Mouse (Mus musculus) midbrain, embryonic 14.5 days (tissue): ENCODE measurements around the gene Casc1. TPM values are rescaled to one million over a fixed set of nuclear protein-coding genes. Genes with fewer than 3 reads are reported as not detected.
"Not testable (repeated sequence)": the region's sequence is repeated elsewhere in the genome, so short reads cannot be mapped to it uniquely, and the experiment has no call there.

Source experiments
- ATAC-seq: fragments of 200-750 bp; cut with Nextera tagmentation; 2 replicates; pipeline ENCODE4 v1.8.0; 2017; ENCODE audit warnings: moderate number of reproducible peaks, moderate library complexity; ENCODE audit not compliant: low FRiP score, low TSS enrichment
- DNase-seq: peaks from one replicate; pipeline ENCODE4 v3.0.0-alpha.2; 2015
- H3K27ac ChIP-seq: fragments of 300-500 bp; sonication (generic); replicated peaks from 2 replicates; pipeline ENCODE4 v1.5.1; 2014; ENCODE audit warnings: mild to moderate bottlenecking, low read depth, low read length, moderate library complexity
- H3K27me3 ChIP-seq: fragments of 300-500 bp; sonication (generic); 2 replicates; pipeline ENCODE4 v1.6.1; 2014; ENCODE audit warnings: low read length, control low read depth, mixed read lengths; ENCODE audit not compliant: control insufficient read depth, insufficient read depth
- H3K36me3 ChIP-seq: fragments of 300-500 bp; sonication (generic); 2 replicates; pipeline ENCODE4 v1.6.1; 2014; ENCODE audit warnings: low read length, control low read depth; ENCODE audit not compliant: control insufficient read depth, insufficient read depth
- H3K4me1 ChIP-seq: fragments of 300-500 bp; sonication (generic); 2 replicates; pipeline ENCODE4 v1.6.1; 2014; ENCODE audit warnings: mild to moderate bottlenecking, antibody characterized with exemption, low read length, control low read depth; ENCODE audit not compliant: control insufficient read depth, insufficient read depth
- H3K4me2 ChIP-seq: fragments of 300-500 bp; sonication (generic); 2 replicates; pipeline ENCODE4 v1.6.1; 2014; ENCODE audit warnings: mild to moderate bottlenecking, low read length, moderate library complexity
- H3K4me3 ChIP-seq: fragments of 300-500 bp; sonication (generic); replicated peaks from 2 replicates; pipeline ENCODE4 v1.5.1; 2014; ENCODE audit warnings: low read depth, low read length
- H3K9ac ChIP-seq: fragments of 300-500 bp; sonication (generic); replicated peaks from 2 replicates; pipeline ENCODE4 v1.6.1; 2014; ENCODE audit warnings: mild to moderate bottlenecking, low read length, moderate library complexity
- H3K9me3 ChIP-seq: fragments of 300-500 bp; sonication (generic); 2 replicates; pipeline ENCODE4 v1.6.1; 2016; ENCODE audit warnings: low read length, control low read depth, mixed read lengths; ENCODE audit not compliant: control insufficient read depth
- WGBS: fragments of 180-500 bp; shearing (Covaris S2); extraction: QIAGEN DNeasy Blood & Tissue Kit; methylation state at CpG from one replicate; pipeline ENCODE4 v1.1.7; 2014; 5-methylcytosine and 5-hydroxymethylcytosine counted together
- polyA plus RNA-seq: library from polyadenylated mRNA; unstranded; fragments of >200 nt; fragmentation: Nextera tagmentation; extraction: Ambion mirVana; gene quantifications from 2 replicates; pipeline ENCODE4 v1.2.1, GENCODE M21; 2014

The Casc1 gene
- polyA plus RNA-seq, 1 experiment from 2014 or later = 0.46 TPM

DNA sequence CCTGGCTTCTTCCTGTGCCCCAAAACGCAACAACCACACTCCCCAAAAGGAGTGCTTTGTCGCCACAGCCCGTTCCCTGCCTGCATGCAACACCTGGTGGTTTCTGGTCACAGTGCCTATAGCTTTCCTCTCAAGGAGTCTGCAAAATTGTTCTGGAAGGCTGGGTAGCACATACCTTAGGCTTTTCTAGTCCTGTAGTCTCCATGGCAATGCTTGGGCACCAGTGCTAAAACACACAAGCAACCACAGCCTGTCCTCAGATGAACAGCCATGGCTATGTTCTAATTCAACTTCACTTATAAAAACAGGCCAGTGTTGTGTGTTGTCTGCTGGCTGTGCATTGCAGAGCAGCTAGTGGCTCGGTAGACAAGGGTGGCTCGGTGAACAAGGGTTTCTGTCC is 74.0 kb downstream of the Casc1 start:
- H3K9me3 ChIP-seq = no peaks in the 10 kb centered on the region
- no peak overlapping the region for H3K27ac ChIP-seq
- ATAC-seq = no peak
- H3K4me3 ChIP-seq = no peak overlapping the region
- H3K27me3 ChIP-seq = no peaks in the 10 kb centered on the region
- no peak overlapping the region for H3K9ac ChIP-seq
- 93% methylated on average over 5 of the region's 5 CpGs for WGBS
- no peak overlapping the region for H3K4me2 ChIP-seq
- DNase-seq = no peak
- H3K4me1 ChIP-seq = no peaks in the 10 kb centered on the region
- H3K36me3 ChIP-seq = no peaks in the 10 kb centered on the region

DNA sequence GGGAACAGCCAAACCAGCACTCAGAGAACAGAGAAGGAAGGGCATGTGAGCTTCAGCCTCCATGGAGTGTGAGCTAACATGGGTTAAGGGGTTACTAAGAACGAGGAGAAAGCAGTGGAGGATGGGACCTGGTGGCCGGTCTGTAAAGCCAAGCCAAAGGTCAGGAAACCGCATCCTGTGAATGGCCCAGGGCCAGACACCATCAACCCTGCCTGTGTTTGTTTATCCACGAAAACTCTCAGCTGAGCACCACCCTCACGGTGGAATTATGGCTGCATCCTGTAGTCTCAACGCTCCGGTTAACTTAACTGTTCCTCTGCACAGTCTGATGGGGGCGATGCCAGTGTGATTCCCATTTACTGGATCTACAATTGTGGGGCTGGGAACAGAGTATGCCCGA is 75.0 kb downstream of the Casc1 start:
- no peak overlapping the region for H3K9ac ChIP-seq
- DNase-seq (no peak), ATAC-seq (no peak)
- H3K4me1 ChIP-seq = no peaks in the 10 kb centered on the region
- H3K4me3 ChIP-seq = no peak overlapping the region
- H3K4me2 ChIP-seq = no peak overlapping the region
- WGBS = 88% methylated on average over 9 of the region's 9 CpGs
- no peaks in the 10 kb centered on the region for H3K27me3 ChIP-seq
- H3K9me3 ChIP-seq = no peaks in the 10 kb centered on the region
- no peak overlapping the region for H3K27ac ChIP-seq
- no peaks in the 10 kb centered on the region for H3K36me3 ChIP-seq

DNA sequence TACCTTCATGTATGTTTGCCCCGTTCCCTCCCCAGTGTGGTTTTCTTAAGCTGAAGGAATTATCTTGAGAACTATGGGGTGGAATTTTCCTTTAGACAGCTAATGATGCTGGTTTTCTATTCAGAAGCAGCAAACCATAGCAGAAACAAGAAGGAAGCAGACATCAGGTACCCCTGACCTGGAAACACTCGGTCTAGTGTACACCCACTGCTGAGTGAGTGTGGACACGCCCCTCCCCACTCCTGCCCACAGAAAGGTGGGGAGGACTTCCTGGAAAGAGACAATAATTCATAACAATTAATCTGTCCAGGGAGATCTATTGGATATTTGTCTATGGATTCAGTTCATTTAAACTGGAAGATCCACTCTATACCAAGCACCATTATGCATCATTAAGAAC is 75.5 kb downstream of the Casc1 start:
- whole genome bisulfite sequencing = 76% methylated on average over 3 of the region's 3 CpGs
- DNase-seq = no peak
- Histone ChIP-seq H3K4me1 (no peaks in the 10 kb centered on the region), H3K9me3 (no peaks in the 10 kb centered on the region), H3K4me3 (no peak overlapping the region), H3K4me2 (no peak overlapping the region), H3K36me3 (no peaks in the 10 kb centered on the region), H3K27me3 (no peaks in the 10 kb centered on the region), H3K9ac (no peak overlapping the region), H3K27ac (no peak overlapping the region)
- no peak for ATAC-seq

DNA sequence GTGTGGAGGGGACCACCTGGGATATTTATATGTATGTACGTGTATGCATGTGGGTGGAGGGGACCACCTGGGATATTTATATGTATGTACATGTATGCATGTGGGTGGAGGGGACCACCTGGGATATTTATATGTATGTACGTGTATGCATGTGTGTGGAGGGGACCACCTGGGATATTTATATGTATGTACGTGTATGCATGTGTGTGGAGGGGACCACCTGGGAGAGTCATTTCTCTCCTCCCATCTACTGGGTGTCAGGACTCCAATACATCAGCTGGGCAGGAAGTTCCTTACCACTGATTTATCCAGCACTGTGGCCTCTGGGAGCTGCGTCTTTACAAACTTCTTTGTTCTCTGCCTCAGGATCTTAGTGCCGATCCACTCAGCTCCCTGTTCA is 77.8 kb downstream of the Casc1 start:
- H3K4me3 ChIP-seq, H3K36me3 ChIP-seq, H3K27me3 ChIP-seq, H3K9ac ChIP-seq, H3K9me3 ChIP-seq, H3K4me1 ChIP-seq, H3K4me2 ChIP-seq, DNase-seq, H3K27ac ChIP-seq, ATAC-seq: not testable (repeated sequence)
- 84% methylated on average over 5 of the region's 5 CpGs for WGBS

DNA sequence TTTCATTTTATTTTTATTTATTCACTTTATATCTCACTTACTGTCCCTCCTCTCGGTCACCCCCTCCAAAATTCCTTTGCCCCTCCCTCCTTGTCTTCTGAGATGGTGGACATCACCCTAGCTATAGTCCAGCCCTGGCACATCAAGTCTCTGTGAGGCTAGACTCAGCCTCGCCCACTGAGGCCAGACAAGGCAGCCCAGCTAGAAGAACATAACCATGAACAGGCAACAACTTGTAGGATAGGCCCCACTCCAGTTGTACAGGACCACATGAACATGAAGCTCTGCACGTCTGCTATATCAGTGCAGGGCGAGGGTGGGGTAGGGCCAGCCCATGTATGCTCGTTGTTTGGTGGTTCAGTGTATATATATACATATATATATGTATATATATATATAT is 78.8 kb downstream of the Casc1 start:
- 88% methylated on average over 5 of the region's 5 CpGs for WGBS
- no peaks in the 10 kb centered on the region for H3K9me3 ChIP-seq

DNA sequence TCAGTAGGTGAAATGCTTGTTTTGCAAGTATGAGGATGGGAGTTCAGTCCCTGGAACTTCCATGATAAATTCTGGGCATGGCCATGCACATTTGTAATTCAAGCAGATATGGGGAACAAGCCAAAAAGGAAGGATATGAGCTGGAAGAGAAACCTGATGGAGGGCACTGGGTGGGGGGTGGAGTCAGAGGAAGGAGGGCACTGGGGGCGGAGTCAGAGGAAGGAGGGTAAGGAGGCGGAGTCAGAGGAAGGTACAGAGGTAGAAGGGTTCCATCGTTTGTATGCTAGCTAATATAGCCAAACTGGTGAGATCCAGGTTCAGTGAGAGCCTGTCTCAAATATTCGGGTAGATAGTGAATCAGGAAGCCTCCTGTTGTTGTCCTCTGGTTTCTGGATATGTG is 81.2 kb downstream of the Casc1 start:
- H3K27ac ChIP-seq = no peak overlapping the region
- H3K9me3 ChIP-seq = no peaks in the 10 kb centered on the region
- H3K27me3 ChIP-seq = no peaks in the 10 kb centered on the region
- H3K4me2 ChIP-seq = no peak overlapping the region
- DNase-seq (no peak), ATAC-seq (no peak)
- 73% methylated on average over 4 of the region's 4 CpGs for WGBS
- no peaks in the 10 kb centered on the region for H3K4me1 ChIP-seq
- H3K4me3 ChIP-seq = no peak overlapping the region
- H3K9ac ChIP-seq = no peak overlapping the region
- H3K36me3 ChIP-seq = no peaks in the 10 kb centered on the region

More for the DNA sequence above, 78.8 kb downstream of the Casc1 start:
- Histone ChIP-seq H3K9ac (no peak overlapping the region), H3K27me3 (no peaks in the 10 kb centered on the region), H3K27ac (no peak overlapping the region), H3K4me2 (no peak overlapping the region), H3K4me3 (no peak overlapping the region), H3K36me3 (no peaks in the 10 kb centered on the region), H3K4me1 (no peaks in the 10 kb centered on the region)
- DNase-seq (no peak), ATAC-seq (no peak)

DNA sequence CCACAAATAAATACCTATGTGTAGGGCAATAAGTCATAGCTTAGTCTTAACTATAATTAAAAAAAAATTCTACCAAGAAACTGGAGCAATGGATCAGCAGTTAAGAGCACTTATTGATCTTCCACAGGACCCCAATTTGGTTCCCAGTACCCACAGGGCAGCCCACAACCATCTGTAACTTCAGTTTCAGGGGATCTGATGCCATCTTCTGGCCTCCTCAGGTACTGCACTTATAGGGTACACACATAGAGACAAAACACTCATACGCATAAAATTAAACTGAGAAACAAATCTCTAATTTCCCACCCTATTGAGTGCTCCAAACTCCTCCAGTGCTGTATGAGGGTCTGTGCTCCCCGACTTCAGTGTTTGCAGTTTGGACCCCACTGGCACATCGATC is 83.2 kb downstream of the Casc1 start:
- no peak overlapping the region for H3K4me2 ChIP-seq
- H3K36me3 ChIP-seq = no peaks in the 10 kb centered on the region
- 98% methylated on average over 3 of the region's 3 CpGs for WGBS

DNA sequence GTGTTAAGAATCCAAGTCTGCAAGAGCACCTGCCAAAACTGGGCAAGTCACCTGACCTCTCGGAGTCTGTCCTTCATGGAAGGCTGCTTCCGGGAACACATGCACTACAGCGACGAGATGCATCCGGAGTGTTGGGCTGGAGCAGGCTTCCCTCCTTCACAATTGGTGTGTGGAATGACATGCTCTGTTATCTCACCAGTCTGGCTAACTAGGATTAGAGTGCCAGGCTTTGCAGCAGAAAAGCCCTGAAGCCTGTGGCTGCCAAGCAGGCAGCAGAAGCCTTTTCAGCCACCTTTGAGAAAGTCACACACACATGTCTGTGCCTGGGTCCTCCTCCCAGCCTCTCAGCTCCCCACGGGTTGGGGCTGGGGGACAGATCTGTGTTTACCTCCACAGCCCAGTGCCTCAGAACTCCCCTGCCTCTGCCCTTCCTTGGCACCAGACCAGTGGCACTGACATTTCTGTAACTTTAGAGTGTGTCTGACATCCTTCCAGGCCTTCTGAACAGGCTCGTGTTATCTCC is 85.2 kb downstream of the Casc1 start:
- WGBS = 59% methylated on average over 7 of the region's 7 CpGs
- no peaks in the 10 kb centered on the region for H3K9me3 ChIP-seq
- H3K9ac ChIP-seq = no peak overlapping the region
- H3K4me3 ChIP-seq = no peak overlapping the region
- no peaks in the 10 kb centered on the region for H3K36me3 ChIP-seq
- no peak overlapping the region for H3K27ac ChIP-seq
- ATAC-seq (no peak), DNase-seq (peak; percentile 31)
- no peaks in the 10 kb centered on the region for H3K27me3 ChIP-seq
- H3K4me2 ChIP-seq = no peak overlapping the region
- H3K4me1 ChIP-seq = no peaks in the 10 kb centered on the region

More for the DNA sequence above, 83.2 kb downstream of the Casc1 start:
- H3K4me3 ChIP-seq = no peak overlapping the region
- no peak overlapping the region for H3K27ac ChIP-seq
- ATAC-seq (no peak), DNase-seq (no peak)
- no peaks in the 10 kb centered on the region for H3K4me1 ChIP-seq
- H3K9me3 ChIP-seq = no peaks in the 10 kb centered on the region
- H3K9ac ChIP-seq = no peak overlapping the region
- no peaks in the 10 kb centered on the region for H3K27me3 ChIP-seq
